In genomic region chr1:90740216-90741170, GRCm38 (mm10) we compare ENCODE assay signal across 17 mouse cellular contexts.
DNase-seq lines count a peak whose midpoint lies in the region; ATAC-seq lines count a peak whose summit lies in the region.
"Had no signal": no experiment of that assay in that cellular context is flagged by ENCODE, and none has a peak within 500 bp of the region (broad histone marks: within the 10 kb centered on the region; RNA-seq: fewer than 3 reads in every experiment).

No protein-coding gene starts in this region.

- DNase-seq in cerebellum, postnatal 10 days, result peak; percentile 53 to 60
- no peak for DNase-seq in cerebellum, postnatal 4 days (ENCODE audit: low spot score in 2 of 2)
- DNase-seq in adipocyte (ENCODE audit: low spot score), result peak; percentile 87
- peak; percentile 57 to 66 for DNase-seq in thymus, postnatal 36 days
- DNase-seq in gastrocnemius, adult 18-20 months (ENCODE audit: low spot score), result no peak
- DNase-seq in heart, embryonic 10.5 days (ENCODE audit: low spot score), result no peak
- DNase-seq in neural tube, embryonic 10.5 days (ENCODE audit: extremely low spot score, low spot score), result no peak
- DNase-seq: cerebellum, adult 8-10 months; forebrain, postnatal 0 days; heart, adult 18-20 months; heart, postnatal 10 days; kidney, postnatal 14 days; right cerebral cortex, postnatal 4 days had no signal

- peak; percentile 55 for ATAC-seq in inflammation-experienced regulatory T-cells, adult 6 months
- ATAC-seq: forebrain, postnatal 0 days; liver, embryonic 12.5 days; lung, postnatal 0 days had no signal

- H3K27ac ChIP-seq in heart, embryonic 10.5 days, result no peak overlapping the region
- H3K27ac ChIP-seq: left cerebral cortex, adult 2 months; liver, embryonic 12.5 days had no signal

- peaks cover 16% of the 10 kb centered on the region for H3K4me1 ChIP-seq in heart, embryonic 10.5 days
- H3K4me1 ChIP-seq: liver, embryonic 12.5 days had no signal

- H3K4me3 ChIP-seq in heart, embryonic 10.5 days, result no peak overlapping the region
- H3K4me3 ChIP-seq: left cerebral cortex, adult 2 months; liver, embryonic 12.5 days had no signal

- no peaks in the 10 kb centered on the region for H3K27me3 ChIP-seq in heart, embryonic 10.5 days (ENCODE audit: insufficient read depth, poor library complexity, severe bottlenecking)
- H3K27me3 ChIP-seq: liver, embryonic 12.5 days had no signal

- H3K9me3 ChIP-seq in heart, embryonic 10.5 days, result no peaks in the 10 kb centered on the region
- H3K9me3 ChIP-seq: liver, embryonic 12.5 days had no signal

- H3K36me3 ChIP-seq in heart, embryonic 10.5 days, result no peaks in the 10 kb centered on the region
- H3K36me3 ChIP-seq: liver, embryonic 12.5 days had no signal

- 80% methylated on average over 11 of the region's 11 CpGs for WGBS in heart, embryonic 10.5 days

Comparison
In these comparisons a context has a peak if more than half of its experiments do, and no peak if none do; other contexts are left out.
1. DNase-seq: peak in cerebellum, postnatal 10 days (2 of 2), adipocyte (single experiment) and thymus, postnatal 36 days (2 of 2); none in cerebellum, postnatal 4 days (0 of 2), gastrocnemius, adult 18-20 months (single experiment), heart, embryonic 10.5 days (single experiment) and neural tube, embryonic 10.5 days (single experiment).